Mouse (Mus musculus) frontal cortex, postnatal 10 days (tissue): Measurements from ENCODE around the gene Polr2m.
"Not testable (repeated sequence)": the region's sequence is repeated elsewhere in the genome, so short reads cannot be mapped to it uniquely, and the experiment has no call there.

Experiments used
- DNase-seq, 2 experiments: peaks; one replicate each; pipeline ENCODE4 v3.0.0; 2022; ENCODE audit warnings: low spot score in 2 of 2, mixed read lengths in 1 of 2

Gene Polr2m

DNA sequence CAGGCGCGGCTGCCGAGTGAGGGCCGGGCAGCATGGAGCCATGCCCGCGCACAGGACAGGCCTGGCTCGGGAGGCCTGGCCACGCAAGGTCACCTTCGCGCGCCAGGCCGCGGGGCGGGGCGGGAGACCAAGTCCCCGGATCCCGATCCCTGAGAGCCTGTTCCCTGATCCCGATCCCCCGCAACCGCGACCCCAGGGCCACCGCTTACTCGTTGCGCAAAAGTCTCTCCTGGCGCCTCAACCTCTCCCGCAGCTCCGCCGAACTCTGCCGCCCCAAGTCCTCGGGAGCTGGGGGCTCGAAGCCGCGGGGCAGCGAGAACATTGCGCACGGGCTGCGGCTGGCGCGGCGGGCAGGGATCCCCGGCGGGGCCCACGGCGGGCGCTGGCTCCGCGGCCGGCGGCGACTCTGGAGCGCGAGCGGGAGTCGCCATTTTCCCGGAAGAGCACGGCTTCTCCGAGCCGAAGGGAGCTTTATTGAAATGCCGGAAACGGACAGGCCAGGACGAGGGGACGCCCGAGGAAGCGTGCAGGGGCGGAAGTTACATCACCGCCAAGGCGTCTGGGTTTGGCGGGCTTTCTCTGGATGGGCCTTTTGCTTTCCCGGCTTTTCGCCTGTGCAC is at the start of gene Polr2m:
Gene Polr2m, minus strand, starts transcription at position 461 of the 620 bp plus-strand sequence.
- DNase-seq: peak; percentile 84 to 89

DNA sequence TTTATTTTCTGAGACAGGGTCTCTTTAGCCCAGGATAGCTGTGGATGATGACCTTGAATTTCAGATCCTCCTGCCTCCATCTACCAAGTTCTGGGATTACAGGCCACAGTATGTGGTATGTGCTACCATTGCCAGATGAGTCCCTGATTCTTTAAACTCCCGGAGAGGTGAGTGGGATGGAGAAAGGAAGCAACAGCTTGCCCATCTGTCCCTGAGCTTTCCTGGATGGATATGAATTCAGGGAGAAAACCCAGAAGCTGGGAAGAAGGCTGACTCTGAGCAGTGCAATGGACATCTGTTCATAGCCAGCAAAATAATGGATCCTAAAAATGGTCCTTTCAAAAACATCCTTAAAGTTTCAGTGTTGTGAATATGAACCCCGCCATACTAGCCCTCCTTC is 49.3 kb upstream of the Polr2m start:
- no peak for DNase-seq

DNA sequence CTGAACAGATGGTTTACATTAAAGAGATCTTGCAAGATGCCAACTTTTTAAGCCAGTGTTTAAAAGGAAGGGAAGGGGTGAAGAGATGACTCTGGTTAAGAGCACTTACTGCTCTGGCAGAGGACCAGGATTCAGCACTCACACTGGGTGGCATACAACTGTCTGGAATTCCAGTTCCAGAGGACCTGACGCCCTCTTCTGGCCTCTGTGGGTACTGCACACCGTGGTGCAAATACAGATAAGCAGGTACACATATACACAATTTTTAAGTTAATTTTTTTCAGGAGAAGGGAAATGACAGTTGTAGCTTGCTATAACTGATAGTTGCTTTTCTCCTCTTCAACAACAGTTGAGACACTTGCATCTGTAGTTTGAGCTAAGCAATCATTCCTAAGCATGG is 44.2 kb upstream of the Polr2m start:
- DNase-seq: no peak

DNA sequence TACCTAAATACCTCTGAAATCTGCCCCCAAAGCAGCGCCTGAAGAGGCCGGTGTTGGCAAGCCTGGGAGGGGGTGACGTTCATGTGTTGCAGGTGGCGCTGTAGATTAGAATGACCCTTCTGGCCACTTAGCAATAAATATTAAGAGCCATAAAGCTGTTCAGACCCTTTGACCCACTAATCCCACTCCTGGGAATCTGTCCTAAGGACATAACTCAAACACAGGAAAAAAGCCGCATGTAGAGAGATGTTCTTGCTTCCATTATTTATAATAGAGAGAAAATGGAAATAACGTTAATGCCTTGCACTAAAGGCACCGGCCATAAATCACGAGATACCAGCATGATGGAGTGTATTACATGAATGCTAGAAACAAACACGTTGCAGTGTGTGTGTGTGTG is 41.7 kb upstream of the Polr2m start:
- no peak for DNase-seq

DNA sequence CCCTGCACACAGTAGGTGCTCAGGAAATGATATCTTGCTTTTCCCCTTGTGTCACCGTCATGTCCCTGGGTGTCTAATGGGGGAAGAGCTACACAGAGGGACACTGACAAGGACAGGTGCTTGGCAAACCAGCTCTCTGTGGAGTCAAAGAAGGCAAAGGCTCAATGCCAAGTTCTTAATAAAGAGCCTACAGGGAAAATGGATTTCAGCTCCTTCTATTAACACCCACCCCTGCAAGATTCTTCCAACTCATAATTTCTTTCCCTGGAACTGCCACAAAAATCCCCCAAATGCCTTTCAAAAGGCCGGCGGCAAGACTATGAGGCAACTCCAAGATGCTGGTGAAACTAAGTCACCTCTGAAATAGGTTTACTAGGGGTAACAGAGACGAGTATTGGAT is 38.2 kb upstream of the Polr2m start:
- DNase-seq: no peak

DNA sequence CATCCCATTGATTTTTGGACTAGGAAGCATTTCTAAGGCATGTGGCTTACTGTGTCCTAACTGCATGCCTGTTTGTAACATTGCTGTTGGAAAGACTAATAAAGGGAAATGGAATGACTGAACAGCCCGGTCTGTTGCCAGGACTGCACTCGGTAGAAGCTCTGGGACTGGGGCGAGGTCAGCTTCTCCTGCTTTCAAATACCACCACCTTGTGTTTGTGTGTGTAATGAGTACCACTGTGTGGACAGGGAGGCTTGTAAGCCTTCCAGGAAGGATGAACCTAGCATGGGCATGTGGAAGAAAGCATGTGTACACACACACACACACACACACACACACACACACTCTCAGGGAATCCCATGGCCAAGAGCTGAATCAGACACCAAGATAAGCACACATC is 34.1 kb upstream of the Polr2m start:
- DNase-seq: no peak

DNA sequence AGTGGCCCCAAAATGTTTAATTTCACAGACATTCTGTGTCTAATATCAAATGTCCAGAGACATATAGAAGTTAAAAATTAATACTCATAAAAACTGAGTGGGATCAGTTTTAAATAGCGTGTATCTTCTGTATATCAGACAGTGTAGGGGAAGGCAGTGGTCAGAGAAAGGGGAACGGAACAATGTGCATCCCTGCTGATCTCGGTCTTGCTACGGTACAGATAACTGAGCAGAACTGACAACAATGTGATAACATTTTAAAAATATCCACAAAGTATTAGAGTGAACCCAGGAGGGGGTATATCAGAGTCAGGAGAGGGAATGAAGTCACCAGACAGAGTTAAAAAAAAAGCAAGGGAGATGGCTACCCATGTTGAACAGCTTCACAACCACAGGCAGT is 31.8 kb upstream of the Polr2m start:
- no peak for DNase-seq

DNA sequence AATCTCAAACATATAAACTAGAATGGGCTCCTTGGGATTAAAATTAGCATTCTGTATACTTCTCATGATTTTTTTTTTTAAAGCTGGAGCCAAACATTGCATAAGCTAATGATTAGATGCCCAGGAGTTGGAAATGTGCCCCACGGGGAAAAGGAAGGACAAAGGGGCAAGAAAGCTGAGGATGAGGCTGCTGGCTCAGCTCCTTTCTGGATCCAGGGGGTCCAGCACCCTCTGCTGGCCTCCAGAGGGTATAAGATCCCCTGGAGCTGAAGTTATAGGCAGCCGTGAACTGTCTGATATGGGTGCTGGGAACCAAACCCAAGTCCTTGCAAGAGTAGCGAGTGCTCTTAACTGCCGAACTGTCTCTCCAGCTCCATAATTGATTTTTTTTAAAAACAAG is 30.1 kb upstream of the Polr2m start:
- no peak for DNase-seq

DNA sequence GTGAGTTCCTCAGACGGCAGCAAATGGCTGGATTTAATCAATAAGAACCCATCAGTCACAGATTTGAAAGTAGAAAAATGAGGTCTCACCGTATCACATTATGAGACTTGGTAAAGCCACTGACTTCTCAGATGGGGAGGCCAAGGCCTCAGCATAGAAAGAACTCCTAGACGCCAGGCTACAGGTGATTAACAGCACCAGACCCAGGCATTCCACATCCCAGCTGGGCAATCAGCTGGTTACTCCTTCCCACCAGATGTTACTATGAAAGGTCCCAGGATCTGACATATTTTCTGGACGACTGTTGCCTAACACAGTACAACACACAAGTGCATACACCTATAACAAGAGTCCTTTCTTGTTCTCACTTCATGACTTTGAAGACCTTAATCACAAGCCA is 27.8 kb upstream of the Polr2m start:
- DNase-seq: no peak

DNA sequence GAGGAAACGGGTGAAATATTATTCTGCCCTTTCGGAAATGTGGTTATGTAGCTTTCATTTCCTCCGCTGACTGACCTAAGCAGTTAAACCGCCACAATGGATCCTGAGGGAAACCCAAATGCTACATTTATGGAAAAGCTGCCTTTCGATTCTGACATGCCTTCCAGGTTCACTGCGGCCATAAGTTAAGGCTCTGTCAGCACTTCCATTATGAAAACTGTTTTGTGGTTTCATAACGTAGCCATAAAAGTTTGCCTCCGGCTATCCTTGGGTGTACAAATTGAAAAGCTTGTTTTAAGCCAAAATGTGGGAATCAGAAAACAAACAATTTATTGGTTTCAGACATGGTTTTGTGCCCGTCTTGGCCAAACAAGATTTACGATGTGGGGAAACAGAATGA is 27.2 kb upstream of the Polr2m start:
- no peak for DNase-seq

DNA sequence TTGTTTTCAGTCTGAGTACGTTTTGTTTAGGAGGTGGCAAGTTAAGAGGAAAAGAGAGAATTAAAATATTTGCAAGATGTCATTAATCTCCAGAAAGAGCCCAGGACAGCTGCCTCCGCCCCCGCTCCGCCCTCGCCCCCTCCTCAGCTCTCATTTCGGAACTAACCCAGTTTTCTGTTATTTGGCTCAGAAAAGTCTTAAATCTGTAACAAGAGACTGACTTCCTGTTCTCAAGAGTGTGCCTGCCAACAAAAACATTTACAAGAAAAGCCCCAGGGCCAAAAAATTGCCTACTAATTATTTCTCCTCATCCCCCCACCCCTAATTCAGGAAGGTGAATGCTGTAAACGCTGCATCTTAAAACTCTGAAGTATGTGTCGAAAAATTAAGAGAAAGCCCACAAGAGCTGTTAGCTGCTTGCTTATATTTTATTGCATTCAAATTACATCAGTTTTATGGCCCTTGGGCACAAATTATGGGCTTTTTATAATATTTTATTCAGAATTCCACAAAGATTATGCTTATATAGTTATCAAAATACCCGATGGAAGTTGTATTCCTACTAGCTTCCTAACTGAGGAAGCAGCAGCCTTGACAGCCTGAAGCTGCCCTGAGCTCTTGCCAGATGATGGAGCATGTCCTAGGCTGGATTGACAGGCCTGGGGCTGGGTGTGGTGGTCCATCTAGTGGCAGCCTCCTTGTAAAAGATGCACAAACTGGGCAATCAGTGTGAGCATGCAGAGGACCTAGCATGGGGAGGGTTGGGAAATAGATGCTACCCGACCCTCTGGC is 12.9 kb upstream of the Polr2m start:
- DNase-seq: peak in 1 of 2 experiments; percentile 11

DNA sequence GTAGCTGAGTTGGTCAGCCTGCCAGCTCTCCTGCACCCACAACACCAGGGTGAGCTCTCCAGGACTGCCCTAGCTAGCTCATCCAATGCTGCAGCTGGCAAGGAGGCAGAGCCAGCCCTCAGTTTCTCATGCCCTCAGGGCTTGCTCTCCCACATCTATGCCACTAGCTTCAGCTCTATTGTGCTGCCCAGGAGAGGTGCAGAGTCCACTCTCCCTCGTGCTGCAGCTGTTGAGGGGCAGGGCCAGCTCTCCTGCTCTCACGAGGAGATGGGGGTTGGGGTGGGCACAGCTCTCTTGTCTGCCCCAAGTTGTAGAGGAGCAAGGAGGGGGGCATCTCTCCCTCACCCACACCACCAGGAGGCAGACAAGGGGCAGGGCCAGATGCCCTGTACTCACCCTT is 10.9 kb upstream of the Polr2m start:
- no peak for DNase-seq

DNA sequence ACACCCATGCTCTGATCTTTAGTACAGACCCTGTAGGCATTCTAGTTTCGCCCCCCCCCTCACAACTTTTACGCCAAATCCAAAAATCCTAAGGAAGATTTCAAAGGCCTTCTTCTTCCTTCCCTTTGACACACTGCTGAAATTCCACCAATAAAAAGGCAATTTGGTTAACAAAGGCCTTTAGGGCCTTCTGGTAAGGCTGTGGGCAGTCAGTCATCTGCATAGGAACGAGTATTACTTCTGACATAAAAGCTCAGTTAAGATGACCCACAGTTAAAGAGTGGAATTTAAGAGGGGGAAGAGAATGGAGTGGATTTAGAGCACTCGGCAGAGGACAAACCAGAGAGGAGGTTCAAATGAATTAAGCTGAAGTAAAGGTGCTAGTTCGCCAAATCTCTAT is 8.0 kb upstream of the Polr2m start:
- DNase-seq: no peak

DNA sequence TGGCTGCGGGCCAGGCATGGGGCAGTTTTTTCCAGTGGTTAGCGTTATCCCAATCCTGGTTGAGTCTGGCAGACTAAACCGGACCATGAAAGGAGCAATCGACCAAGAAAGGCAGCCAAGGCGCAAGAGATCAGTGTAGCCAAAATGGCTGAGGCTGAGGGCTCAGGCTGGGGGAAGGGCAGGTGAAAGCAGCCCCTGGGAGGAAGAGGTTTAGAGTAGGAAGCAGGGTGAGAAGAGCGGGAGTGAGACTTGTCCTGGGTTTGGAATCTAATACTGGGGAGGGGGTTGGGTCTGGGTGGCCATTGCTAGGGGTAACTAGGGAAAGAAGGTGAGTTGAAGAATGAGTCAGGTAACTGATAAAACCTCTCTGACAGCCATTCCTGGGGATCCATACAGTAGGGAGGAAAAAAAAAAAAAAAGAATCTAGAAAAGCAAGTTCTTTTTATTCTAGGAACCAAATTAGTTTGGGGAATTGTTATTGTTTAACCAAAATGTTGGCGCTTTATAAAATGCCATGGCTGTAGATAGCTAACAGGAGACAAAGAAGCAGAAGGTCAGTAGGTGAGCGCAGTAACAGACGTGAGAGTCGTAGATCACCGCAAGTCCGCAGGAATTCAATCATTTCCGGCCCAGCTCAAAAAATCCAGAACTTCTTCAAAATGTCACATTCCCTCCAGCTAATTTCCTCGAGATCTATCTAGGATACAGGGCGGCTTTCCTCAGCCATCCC is 6.7 kb upstream of the Polr2m start:
- no peak for DNase-seq

DNA sequence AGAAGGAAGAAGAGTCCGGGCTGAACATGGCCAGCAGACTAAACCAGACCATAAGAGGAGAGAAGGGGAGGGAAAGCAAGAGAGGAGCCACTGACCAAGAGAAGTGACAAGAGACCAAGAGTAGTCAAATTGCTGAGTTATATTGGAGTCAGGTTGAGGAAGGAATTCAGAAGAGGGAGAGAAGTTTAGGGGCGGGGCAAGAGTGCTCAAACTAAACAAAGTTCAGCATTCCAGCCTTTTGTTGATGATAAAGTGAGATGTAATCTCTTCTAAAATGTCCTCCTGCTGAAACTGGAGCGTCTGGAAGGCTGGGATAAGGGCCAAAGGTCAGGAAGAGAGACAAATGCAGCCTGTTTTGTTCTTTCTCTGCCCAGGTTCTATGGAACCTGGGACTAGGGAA is 4.3 kb upstream of the Polr2m start:
- no peak for DNase-seq

DNA sequence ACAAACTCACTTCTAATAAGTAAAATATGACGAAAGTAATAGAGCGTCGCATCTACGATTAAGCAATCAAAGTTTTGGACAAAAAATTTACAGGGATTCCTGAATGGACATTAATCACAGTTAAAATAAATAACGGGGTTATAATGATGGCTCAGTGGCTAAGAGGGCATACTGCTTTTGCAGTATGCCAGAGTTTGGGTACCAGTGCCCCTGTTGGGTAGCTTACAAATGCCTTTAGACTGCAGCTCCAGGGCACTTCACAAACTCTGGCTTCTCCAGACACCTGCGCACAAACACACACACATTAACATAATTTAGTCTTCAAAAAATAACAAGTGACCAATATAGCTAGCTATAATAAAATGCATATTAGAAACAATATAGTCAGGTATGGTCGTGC is 392 bp upstream of the Polr2m start:
- no peak for DNase-seq

DNA sequence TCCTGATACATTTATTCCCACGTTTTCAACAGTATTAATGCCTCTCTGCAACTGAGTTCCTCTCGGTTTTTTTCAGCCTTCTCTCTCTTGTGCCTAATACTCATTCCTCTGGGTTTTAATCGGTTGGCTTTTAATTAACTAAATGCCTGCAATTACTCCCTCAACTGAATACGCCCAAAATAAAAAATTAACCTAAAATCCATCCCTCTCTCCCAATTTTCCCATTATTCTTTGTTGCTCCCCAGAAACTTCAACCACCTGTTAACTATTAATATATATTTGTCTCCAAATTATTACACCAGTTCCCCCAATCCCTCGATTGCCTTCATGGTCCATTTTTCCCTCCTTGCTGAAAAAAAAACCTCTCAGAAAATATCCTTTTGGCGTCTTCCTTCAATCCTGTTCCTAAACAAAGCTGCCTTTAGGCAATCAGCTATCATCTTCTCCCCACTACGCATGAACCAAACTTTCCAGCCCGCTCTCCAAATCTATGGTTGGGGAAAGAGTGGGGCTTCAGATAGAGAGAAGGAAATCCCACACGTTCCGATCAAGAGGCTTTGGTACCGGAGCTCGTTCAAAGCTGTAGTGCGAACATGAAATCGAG is 762 bp downstream of the Polr2m start:
- no peak for DNase-seq

DNA sequence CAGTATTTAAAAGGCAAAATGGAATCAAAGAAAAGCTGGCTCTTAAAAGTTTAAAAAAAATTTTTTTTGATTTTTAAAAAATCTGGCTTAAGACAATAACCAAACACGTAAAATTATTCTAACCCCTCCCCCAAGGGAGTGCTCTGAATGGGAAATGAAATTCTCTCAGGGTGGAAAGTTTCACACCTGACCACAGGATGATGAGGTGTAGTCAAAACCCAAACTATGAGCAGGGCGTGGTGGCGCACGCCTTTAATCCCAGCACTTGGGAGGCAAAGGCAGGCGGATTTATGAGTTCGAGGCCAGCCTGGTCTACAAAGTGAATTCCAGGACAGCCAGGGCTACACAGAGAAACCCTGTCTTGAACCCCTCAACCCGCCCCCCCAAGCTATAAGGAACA is 1.9 kb downstream of the Polr2m start:
- DNase-seq: not testable (repeated sequence)

DNA sequence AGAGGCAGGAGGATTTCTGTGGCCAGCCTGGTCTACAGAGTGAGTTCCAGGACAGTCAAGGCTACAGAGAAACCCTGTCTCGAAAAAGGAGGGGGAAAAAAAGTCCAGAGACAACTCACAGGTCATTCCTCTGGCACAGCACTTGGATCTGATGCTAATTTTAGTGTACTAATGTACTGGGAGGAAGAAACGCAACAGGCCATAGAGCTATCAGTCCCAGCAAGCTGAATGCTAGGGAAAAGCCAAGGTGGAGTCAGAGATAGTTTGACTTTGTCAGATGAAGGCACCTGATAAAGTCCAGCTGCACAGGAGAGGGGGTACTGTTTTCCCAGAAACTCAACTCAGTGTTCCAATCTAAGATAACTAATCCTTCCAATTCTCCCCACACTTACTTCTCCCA is 5.4 kb downstream of the Polr2m start:
- no peak for DNase-seq

DNA sequence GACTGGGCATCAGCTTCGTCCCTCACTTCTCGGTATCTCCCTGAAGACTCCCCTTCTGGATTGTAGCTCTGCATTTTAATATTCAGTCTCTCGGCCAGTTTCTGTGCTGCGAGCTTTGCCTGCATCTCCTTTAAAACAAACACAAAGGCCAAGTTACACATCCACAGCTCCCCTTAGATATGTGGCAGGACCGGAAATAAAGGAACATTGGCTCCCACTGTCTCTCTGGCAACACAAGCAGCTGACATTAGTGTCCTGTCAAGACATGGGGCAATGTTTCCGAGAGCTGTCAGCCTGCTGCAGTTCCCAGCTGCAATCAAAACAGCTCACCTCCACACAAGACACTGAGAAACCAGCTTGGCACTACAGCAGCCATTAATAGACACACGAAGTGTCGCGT is 6.3 kb downstream of the Polr2m start:
- no peak for DNase-seq

DNA sequence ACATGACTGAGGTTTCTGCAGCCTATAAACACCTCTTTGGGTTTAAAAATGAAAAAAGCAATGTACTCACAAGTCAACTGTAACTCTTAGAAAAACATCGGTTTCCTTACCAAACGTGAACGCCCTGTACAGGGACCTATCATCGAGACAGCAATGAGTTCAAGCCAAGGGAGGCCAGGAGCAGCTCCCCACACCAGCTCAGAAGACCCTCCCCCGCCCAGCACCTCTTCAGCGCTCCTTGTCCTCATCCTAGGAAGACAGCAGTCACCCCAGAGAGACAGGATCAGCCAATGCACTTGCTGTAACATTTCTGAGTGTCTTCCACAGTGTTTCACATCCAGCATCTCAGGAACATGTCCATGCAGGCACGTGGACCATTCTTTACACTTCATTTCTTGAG is 7.1 kb downstream of the Polr2m start:
- DNase-seq: no peak

DNA sequence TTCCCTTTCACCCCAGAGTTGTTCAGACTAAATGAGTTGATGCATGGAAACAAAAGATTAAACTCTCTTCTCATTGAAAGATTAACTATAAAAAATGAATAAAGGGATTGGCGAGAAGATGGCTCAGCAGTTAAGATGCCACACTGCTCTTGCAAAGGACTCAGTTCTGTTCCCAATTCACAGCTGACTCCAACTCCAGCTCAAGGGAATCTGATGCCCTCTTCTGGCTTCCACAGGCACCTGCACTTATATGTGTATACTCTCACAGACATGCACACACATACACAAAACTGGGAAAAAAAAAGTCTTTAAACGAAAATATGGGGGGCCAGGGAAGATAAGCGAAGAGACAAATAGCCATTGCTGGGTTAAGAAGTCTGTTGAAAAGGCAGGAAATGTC is 9.1 kb downstream of the Polr2m start:
- DNase-seq: no peak

DNA sequence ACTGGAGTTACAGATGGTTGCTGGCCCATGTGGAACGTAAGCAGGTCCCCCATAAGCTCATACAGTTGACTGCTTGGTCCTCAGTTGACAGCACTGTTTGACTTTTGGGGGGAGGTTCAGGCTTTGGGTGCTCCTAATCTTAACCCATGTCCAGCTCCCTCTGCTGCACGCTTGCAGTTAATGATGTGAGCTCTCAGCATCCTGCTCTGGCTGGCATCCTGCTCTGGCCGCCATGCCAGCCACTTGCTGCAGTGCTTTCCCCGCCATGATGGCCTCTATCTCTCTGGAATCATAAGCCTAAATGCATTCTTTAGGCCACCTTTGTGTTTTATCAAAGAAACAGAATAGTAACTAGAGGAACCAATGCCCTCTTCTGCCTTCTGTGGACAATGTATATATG is 10.2 kb downstream of the Polr2m start:
- no peak for DNase-seq
